Mouse (Mus musculus): ENCODE data around the gene Ndufab1. TPM values are rescaled to one million over a fixed set of nuclear protein-coding genes. Genes with fewer than 3 reads are reported as not detected.

Ndufab1 gene
- polyA plus RNA-seq, 1 experiment from 2014 or later = 632 TPM

Other genes with a start within 250 kb of the Ndufab1 start
- 0.74 and 0.75 TPM in 2 replicates for gene Scnn1b, start 236.8 kb downstream of the Ndufab1 start, polyA plus RNA-seq (2014; fragmentation: Nextera tagmentation; extraction: Ambion mirVana)
- 11.4 and 14.4 TPM in 2 replicates for gene Cog7, start 120.2 kb downstream of the Ndufab1 start, polyA plus RNA-seq (2014; fragmentation: Nextera tagmentation; extraction: Ambion mirVana)
- gene Gga2, start 80.7 kb downstream of the Ndufab1 start, polyA plus RNA-seq (2014; fragmentation: Nextera tagmentation; extraction: Ambion mirVana) = 75.8 and 86.4 TPM in 2 replicates
- 90.2 and 91.6 TPM in 2 replicates for gene Ubfd1, start 34.7 kb downstream of the Ndufab1 start, polyA plus RNA-seq (2014; fragmentation: Nextera tagmentation; extraction: Ambion mirVana)
- gene Ears2, start 34.6 kb downstream of the Ndufab1 start, polyA plus RNA-seq (2014; fragmentation: Nextera tagmentation; extraction: Ambion mirVana) = 17.3 and 19.0 TPM in 2 replicates
- 9.9 and 12.5 TPM in 2 replicates for gene Palb2, start 31.1 kb upstream of the Ndufab1 start, polyA plus RNA-seq (2014; fragmentation: Nextera tagmentation; extraction: Ambion mirVana)
- 104 and 115 TPM in 2 replicates for gene Dctn5, start 31.2 kb upstream of the Ndufab1 start, polyA plus RNA-seq (2014; fragmentation: Nextera tagmentation; extraction: Ambion mirVana)
- gene Plk1, start 57.6 kb upstream of the Ndufab1 start, polyA plus RNA-seq (2014; fragmentation: Nextera tagmentation; extraction: Ambion mirVana) = 69.1 and 87.1 TPM in 2 replicates
- gene Ern2, start 84.3 kb upstream of the Ndufab1 start, polyA plus RNA-seq (2014; fragmentation: Nextera tagmentation; extraction: Ambion mirVana) = 0.07 TPM in 1 of 2 replicates, not detected in the other
- 0.28 and 1.2 TPM in 2 replicates for gene Chp2, start 117.6 kb upstream of the Ndufab1 start, polyA plus RNA-seq (2014; fragmentation: Nextera tagmentation; extraction: Ambion mirVana)
- 8.8 and 10.1 TPM in 2 replicates for gene Prkcb, start 186.9 kb upstream of the Ndufab1 start, polyA plus RNA-seq (2014; fragmentation: Nextera tagmentation; extraction: Ambion mirVana)

All from embryonic facial prominence, embryonic 14.5 days (tissue).